Mouse (Mus musculus) hindbrain, embryonic 12.5 days (tissue): ENCODE data around the gene Aamdc. TPM values are rescaled to one million over a fixed set of nuclear protein-coding genes. Genes with fewer than 3 reads are reported as not detected.
A peak's percentile ranks its signal among the peaks of the same experiment; 100 is the strongest.

Experiments
- ATAC-seq: fragments of 200-750 bp; cut with Nextera tagmentation; 2 replicates; pipeline ENCODE4 v1.8.0; 2017; ENCODE audit warnings: moderate TSS enrichment; ENCODE audit not compliant: low FRiP score
- H3K27ac ChIP-seq: fragments of 300-500 bp; sonication (generic); 2 replicates; pipeline ENCODE4 v1.5.1; 2016; ENCODE audit warnings: mild to moderate bottlenecking
- H3K27me3 ChIP-seq: fragments of 300-500 bp; sonication (generic); 2 replicates; pipeline ENCODE4 v1.6.1; 2016; ENCODE audit warnings: mild to moderate bottlenecking
- H3K36me3 ChIP-seq: fragments of 300-500 bp; sonication (generic); 2 replicates; pipeline ENCODE4 v1.6.1; 2016; ENCODE audit warnings: mild to moderate bottlenecking
- H3K4me1 ChIP-seq: fragments of 300-500 bp; sonication (generic); 2 replicates; pipeline ENCODE4 v1.6.1; 2016
- H3K4me2 ChIP-seq: fragments of 300-500 bp; sonication (generic); replicated peaks from 2 replicates; pipeline ENCODE4 v1.6.1; 2016; ENCODE audit warnings: mild to moderate bottlenecking
- H3K4me3 ChIP-seq: fragments of 300-500 bp; sonication (generic); 2 replicates; pipeline ENCODE4 v1.5.1; 2016; ENCODE audit warnings: mild to moderate bottlenecking
- H3K9ac ChIP-seq: fragments of 300-500 bp; sonication (generic); 2 replicates; pipeline ENCODE4 v1.6.1; 2016; ENCODE audit warnings: mild to moderate bottlenecking, moderate library complexity
- H3K9me3 ChIP-seq: fragments of 300-500 bp; sonication (generic); replicated peaks from 2 replicates; pipeline ENCODE4 v1.6.1; 2016; ENCODE audit warnings: mild to moderate bottlenecking
- WGBS: fragments of 180-500 bp; shearing (Covaris S2); methylation state at CpG from one replicate; pipeline ENCODE4 v1.1.7; 2016; 5-methylcytosine and 5-hydroxymethylcytosine counted together
- polyA plus RNA-seq: library from polyadenylated mRNA; unstranded; fragments of >200 nt; fragmentation: Nextera tagmentation; extraction: Ambion mirVana; gene quantifications from 2 replicates; pipeline ENCODE4 v1.2.1, GENCODE M21; 2016

Gene Aamdc
- polyA plus RNA-seq, 1 experiment from 2014 or later, result 43.9 TPM

GRCm38 (mm10) chr7:97578361-97579066 is 783 bp downstream of the Aamdc start:
- no peak for ATAC-seq
- H3K9me3 ChIP-seq, result no peaks in the 10 kb centered on the region
- peak overlapping the region; percentile 98 for H3K4me3 ChIP-seq
- H3K27me3 ChIP-seq, result no peaks in the 10 kb centered on the region
- H3K9ac ChIP-seq, result peak overlapping the region; percentile 73
- H3K27ac ChIP-seq, result peak overlapping the region; percentile 98
- WGBS, result 33% methylated on average over 8 of the region's 8 CpGs
- H3K4me1 ChIP-seq, result peaks cover 10% of the 10 kb centered on the region
- no peaks in the 10 kb centered on the region for H3K36me3 ChIP-seq
- peak overlapping the region; percentile 82 for H3K4me2 ChIP-seq

- Histone ChIP-seq H3K27ac (no peak overlapping the region), H3K27me3 (no peaks in the 10 kb centered on the region), H3K4me3 (no peak overlapping the region), H3K9me3 (no peaks in the 10 kb centered on the region), H3K9ac (no peak overlapping the region), H3K4me2 (no peak overlapping the region), H3K36me3 (no peaks in the 10 kb centered on the region), H3K4me1 (no peaks in the 10 kb centered on the region)
- 88% methylated on average over 1 of the region's 1 CpGs for WGBS
- no peak for ATAC-seq
Observed at GRCm38 (mm10) chr7:97570389-97570788, 8.9 kb downstream of the Aamdc start.

GRCm38 (mm10) chr7:97569372-97569771 is 9.9 kb downstream of the Aamdc start:
- Histone ChIP-seq H3K4me2 (no peak overlapping the region), H3K4me1 (no peaks in the 10 kb centered on the region), H3K27me3 (no peaks in the 10 kb centered on the region), H3K36me3 (no peaks in the 10 kb centered on the region), H3K4me3 (no peak overlapping the region), H3K9ac (no peak overlapping the region), H3K27ac (no peak overlapping the region), H3K9me3 (no peaks in the 10 kb centered on the region)
- ATAC-seq, result no peak
- WGBS, result 86% methylated on average over 4 of the region's 4 CpGs

GRCm38 (mm10) chr7:97563576-97563975 is 15.7 kb downstream of the Aamdc start:
- Histone ChIP-seq H3K4me1 (no peaks in the 10 kb centered on the region), H3K27me3 (no peaks in the 10 kb centered on the region), H3K27ac (no peak overlapping the region), H3K4me3 (no peak overlapping the region), H3K36me3 (no peaks in the 10 kb centered on the region; the same call in 1 of the 2 replicates), H3K4me2 (no peak overlapping the region), H3K9me3 (no peaks in the 10 kb centered on the region), H3K9ac (no peak overlapping the region)
- no peak for ATAC-seq
- WGBS, result 94% methylated on average over 2 of the region's 2 CpGs

- no peak overlapping the region for H3K27ac ChIP-seq
- no peaks in the 10 kb centered on the region for H3K9me3 ChIP-seq
- WGBS, result 88% methylated on average over 9 of the region's 9 CpGs
- no peak overlapping the region for H3K9ac ChIP-seq
- no peaks in the 10 kb centered on the region for H3K36me3 ChIP-seq
- H3K4me1 ChIP-seq, result no peaks in the 10 kb centered on the region
- no peak overlapping the region for H3K4me3 ChIP-seq
- no peak overlapping the region for H3K4me2 ChIP-seq
- H3K27me3 ChIP-seq, result no peaks in the 10 kb centered on the region
- no peak for ATAC-seq
Observed at GRCm38 (mm10) chr7:97550673-97551072, 28.6 kb downstream of the Aamdc start.

GRCm38 (mm10) chr7:97549301-97549700 is 30.0 kb downstream of the Aamdc start:
- no peak overlapping the region for H3K4me3 ChIP-seq
- H3K27me3 ChIP-seq, result no peaks in the 10 kb centered on the region
- H3K36me3 ChIP-seq, result no peaks in the 10 kb centered on the region
- H3K9ac ChIP-seq, result no peak overlapping the region
- 97% methylated on average over 10 of the region's 10 CpGs for WGBS
- no peaks in the 10 kb centered on the region for H3K9me3 ChIP-seq
- no peak overlapping the region for H3K4me2 ChIP-seq
- no peak overlapping the region for H3K27ac ChIP-seq
- no peak for ATAC-seq
- no peaks in the 10 kb centered on the region for H3K4me1 ChIP-seq

- Histone ChIP-seq H3K4me2 (no peak overlapping the region), H3K9ac (no peak overlapping the region), H3K4me1 (no peaks in the 10 kb centered on the region), H3K27ac (no peak overlapping the region), H3K9me3 (0 out of 2 replicates have a peak, but pooled peaks cover 4% of the 10 kb centered on the region), H3K27me3 (no peaks in the 10 kb centered on the region), H3K36me3 (peaks cover 24% of the 10 kb centered on the region), H3K4me3 (no peak overlapping the region)
- no peak for ATAC-seq
- WGBS, result 97% methylated on average over 2 of the region's 2 CpGs
Observed at GRCm38 (mm10) chr7:97546462-97546861, 32.8 kb downstream of the Aamdc start.

DNA sequence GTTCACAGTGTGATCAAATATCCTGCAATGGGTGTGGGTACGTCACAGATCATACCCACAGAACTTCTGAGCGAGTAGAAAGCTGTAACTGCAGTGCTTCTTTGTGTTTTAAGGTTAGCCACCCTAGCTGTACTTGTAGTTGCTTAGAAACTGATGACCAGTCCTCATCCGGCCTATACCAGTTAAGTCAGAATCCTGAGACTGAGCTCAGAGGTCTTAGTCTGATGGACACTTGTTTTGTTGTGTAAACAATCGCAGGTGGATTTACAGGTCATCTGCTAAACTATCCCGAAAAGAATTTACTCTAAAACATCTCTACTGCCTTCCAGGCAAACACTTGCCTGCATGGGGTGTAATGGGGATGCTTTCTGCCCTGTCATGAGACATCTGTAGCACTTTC is 42.7 kb downstream of the Aamdc start:
- no peak for ATAC-seq
- no peaks in the 10 kb centered on the region for H3K27me3 ChIP-seq
- 92% methylated on average over 5 of the region's 5 CpGs for WGBS

DNA sequence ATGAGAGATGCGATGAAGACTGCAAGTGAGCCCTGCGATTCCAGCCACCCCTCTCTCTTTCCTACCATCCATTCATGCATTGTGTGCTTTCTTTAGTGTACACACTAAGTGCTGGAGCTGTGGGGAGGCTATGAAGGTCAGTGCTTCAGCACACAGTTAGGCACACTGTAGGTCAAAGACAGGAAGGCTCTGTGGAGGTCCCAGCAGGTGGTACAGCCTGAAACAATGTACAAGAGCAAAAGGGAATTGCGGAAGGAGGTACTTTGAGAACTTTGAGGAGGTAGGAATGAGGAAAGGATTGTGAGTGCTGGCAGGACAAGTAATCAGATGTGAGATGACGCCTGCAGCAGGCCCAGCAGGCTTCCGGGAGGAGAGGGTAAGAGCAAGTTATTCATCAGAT is 43.8 kb downstream of the Aamdc start:
- ATAC-seq, result no peak
- WGBS, result 79% methylated on average over 5 of the region's 5 CpGs
- Histone ChIP-seq H3K27me3 (no peaks in the 10 kb centered on the region), H3K9ac (no peak overlapping the region), H3K4me1 (no peaks in the 10 kb centered on the region), H3K4me3 (no peak overlapping the region), H3K9me3 (no peaks in the 10 kb centered on the region), H3K27ac (no peak overlapping the region), H3K4me2 (no peak overlapping the region), H3K36me3 (peaks cover 91% of the 10 kb centered on the region)

More for the DNA sequence above, 42.7 kb downstream of the Aamdc start:
- Histone ChIP-seq H3K4me2 (no peak overlapping the region), H3K27ac (no peak overlapping the region), H3K9ac (no peak overlapping the region), H3K4me3 (no peak overlapping the region), H3K4me1 (no peaks in the 10 kb centered on the region), H3K36me3 (peaks cover 90% of the 10 kb centered on the region), H3K9me3 (no peaks in the 10 kb centered on the region)

- Histone ChIP-seq H3K27me3 (no peaks in the 10 kb centered on the region), H3K36me3 (peaks cover 59% of the 10 kb centered on the region), H3K4me1 (no peaks in the 10 kb centered on the region), H3K27ac (no peak overlapping the region), H3K9ac (no peak overlapping the region), H3K4me2 (no peak overlapping the region), H3K4me3 (no peak overlapping the region), H3K9me3 (no peaks in the 10 kb centered on the region)
- ATAC-seq, result no peak
- WGBS, result 99% methylated on average over 2 of the region's 2 CpGs
Observed at GRCm38 (mm10) chr7:97519935-97520334, 59.4 kb downstream of the Aamdc start.

- H3K27me3 ChIP-seq, result no peaks in the 10 kb centered on the region
- no peak overlapping the region for H3K4me2 ChIP-seq
- no peak overlapping the region for H3K4me3 ChIP-seq
- no peaks in the 10 kb centered on the region for H3K4me1 ChIP-seq
- H3K9ac ChIP-seq, result no peak overlapping the region
- H3K9me3 ChIP-seq, result no peaks in the 10 kb centered on the region
- WGBS, result 68% methylated on average over 1 of the region's 1 CpGs
- H3K36me3 ChIP-seq, result peaks cover 81% of the 10 kb centered on the region
- H3K27ac ChIP-seq, result no peak overlapping the region
- ATAC-seq, result no peak
Observed at GRCm38 (mm10) chr7:97514786-97515185, 64.5 kb downstream of the Aamdc start.

GRCm38 (mm10) chr7:97500555-97501209 is 78.6 kb downstream of the Aamdc start:
- H3K4me3 ChIP-seq, result no peak overlapping the region
- no peaks in the 10 kb centered on the region for H3K27me3 ChIP-seq
- H3K27ac ChIP-seq, result no peak overlapping the region
- no peaks in the 10 kb centered on the region for H3K4me1 ChIP-seq
- no peak overlapping the region for H3K4me2 ChIP-seq
- no peak overlapping the region for H3K9ac ChIP-seq
- no peak for ATAC-seq
- H3K36me3 ChIP-seq, result peaks cover 54% of the 10 kb centered on the region
- 91% methylated on average over 5 of the region's 5 CpGs for WGBS
- H3K9me3 ChIP-seq, result no peaks in the 10 kb centered on the region
